In the genomic region with DNA sequence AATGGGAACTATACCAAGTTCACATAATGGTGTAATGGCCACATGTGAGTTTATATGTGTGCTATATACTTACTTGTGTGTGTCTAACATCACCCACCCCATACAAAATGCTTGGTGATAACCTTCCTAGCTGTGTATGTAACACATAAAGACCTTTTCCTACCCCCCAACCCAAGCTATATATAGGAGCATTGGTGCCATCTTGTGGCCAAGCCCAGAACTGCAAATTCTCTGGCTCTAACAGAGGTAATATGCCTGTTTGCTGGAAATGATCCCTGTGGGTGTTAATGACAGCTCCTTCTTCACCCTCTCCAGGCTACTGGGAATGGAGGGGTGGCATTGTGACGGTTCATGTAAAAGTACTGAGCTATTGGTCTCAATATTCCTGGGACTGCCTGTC, we compare ENCODE assay signal across 8 mouse cellular contexts. TPM values are rescaled to one million over a fixed set of nuclear protein-coding genes. Genes with fewer than 3 reads are reported as not detected.
A peak's percentile ranks its signal among the peaks of the same experiment; 100 is the strongest.
DNase-seq lines count a peak whose midpoint lies in the region; TF ChIP-seq lines count a peak whose summit lies in the region.

No protein-coding gene starts in this region.

- in situ Hi-C loops in ES-E14 (cut with MboI; ENCODE audit: low sequenced_read_pairs in 2 of 2, unreplicated experiment in 2 of 2): loop anchor here (10.0 kb wide), 2 partner anchors 123 to 233 kb away; no protein-coding TSS in a partner anchor

- H3K4me1 ChIP-seq in ES-E14 (ENCODE audit: control insufficient read depth in 2 of 2, insufficient read depth in 2 of 2, low read length in 2 of 2, poor library complexity in 1 of 2): no peaks in the 10 kb centered on the region; a peak in 1 of 4 replicates

- no peak overlapping the region for H3K4me3 ChIP-seq in ES-E14 (ENCODE audit: insufficient read depth in 1 of 2, low read depth in 1 of 2, low read length in 2 of 2, poor library complexity in 1 of 2, severe bottlenecking in 1 of 2)

- intact Hi-C loops in heart, postnatal 14 days (cut with DNase I): loop anchor here (1.0 to 10.0 kb wide), 4 partner anchors 81 to 703 kb away; no protein-coding TSS in a partner anchor

- no peak overlapping the region for H3K9ac ChIP-seq in ES-E14 (ENCODE audit: insufficient read depth, low read depth, low read length, poor library complexity, severe bottlenecking)

- DNase-seq in ES-E14 (ENCODE audit: low read depth, low spot score): no peak
- DNase-seq in adrenal gland, postnatal 4 days (ENCODE audit: low spot score in 2 of 2): peak; percentile 46 to 58
- peak; percentile 43 for DNase-seq in fibroblast of lung, adult 2 months (ENCODE audit: low read depth)
- peak; percentile 70 to 88 for DNase-seq in heart, postnatal 14 days
- DNase-seq in layer of hippocampus, adult 8-10 months (ENCODE audit: low spot score in 2 of 2): peak; percentile 63 to 90
- DNase-seq in lung, postnatal 14 days: peak; percentile 88
- peak; percentile 81 for DNase-seq in retina, postnatal 7 days (ENCODE audit: low read depth, low spot score)
- peak; percentile 93 for DNase-seq in thymus, postnatal 4 days

- H3K36me3 ChIP-seq in ES-E14 (ENCODE audit: control insufficient read depth, insufficient read depth, low read length, poor library complexity, severe bottlenecking): peaks cover under 1% of the 10 kb centered on the region; the same call in 1 of the 2 replicates

- H3K9me3 ChIP-seq in ES-E14 (ENCODE audit: control insufficient read depth, insufficient read depth, low read depth, low read length): no peaks in the 10 kb centered on the region

- H3K27ac ChIP-seq in ES-E14 (ENCODE audit: insufficient read depth, low read depth, low read length, poor library complexity, severe bottlenecking): no peak overlapping the region

TF ChIP-seq in ES-E14, 5 proteins besides CTCF, POLR2A, EP300 and RAD21:
- TF ChIP-seq MAFK (IDR thresholded peaks at IDR 0.05; ENCODE audit: insufficient read depth, low read depth, low read length) (no peak), HCFC1 (IDR thresholded peaks at IDR 0.05; ENCODE audit: borderline replicate concordance, insufficient read depth, low read length) (no peak), ZNF384 (IDR thresholded peaks at IDR 0.05; ENCODE audit: low read depth, low read length) (no peak), ZC3H11A (IDR thresholded peaks at IDR 0.05; ENCODE audit: borderline replicate concordance, low read depth, low read length) (peak; percentile 98)
TF ChIP-seq in ES-E14: peak in this region for 1.

RNA-seq across cellular contexts. Expression of a gene that starts 17.7 kb away (rescaled TPM):
- 1.3 and 1.5 TPM in 2 replicates for total RNA-seq in ES-E14 (2012; rRNA removed)
- under 1 TPM; 0.25 to 0.87 TPM for total RNA-seq in adrenal gland, postnatal 4 days (2021)
- total RNA-seq in heart, postnatal 14 days (2021): under 1 TPM; 0.10 to 0.19 TPM
- 10 to 100 TPM; 43.7 to 47.6 (median 45.5) TPM for total RNA-seq in layer of hippocampus, adult 8-10 months (2022)

Comparison
In these comparisons a context has a peak if more than half of its experiments do, and no peak if none do; other contexts are left out.
1. RNA of a gene that starts 17.7 kb away (total RNA-seq): 43.7 to 47.6 TPM in layer of hippocampus, adult 8-10 months; 1.3 to 1.5 TPM in ES-E14, 0.25 to 0.87 TPM in adrenal gland, postnatal 4 days and 0.10 to 0.19 TPM in heart, postnatal 14 days; every median in the first group is over 10 times any median in the second.